Mouse (Mus musculus): ENCODE results near the gene Gm20721. TPM values are rescaled to one million over a fixed set of nuclear protein-coding genes. Genes with fewer than 3 reads are reported as not detected.
"Not testable (repeated sequence)": the region's sequence is repeated elsewhere in the genome, so short reads cannot be mapped to it uniquely, and the experiment has no call there.

Gene Gm20721
- total RNA-seq, 2 experiments from 2014 or later = 0.61 TPM; not detected in 1

DNA sequence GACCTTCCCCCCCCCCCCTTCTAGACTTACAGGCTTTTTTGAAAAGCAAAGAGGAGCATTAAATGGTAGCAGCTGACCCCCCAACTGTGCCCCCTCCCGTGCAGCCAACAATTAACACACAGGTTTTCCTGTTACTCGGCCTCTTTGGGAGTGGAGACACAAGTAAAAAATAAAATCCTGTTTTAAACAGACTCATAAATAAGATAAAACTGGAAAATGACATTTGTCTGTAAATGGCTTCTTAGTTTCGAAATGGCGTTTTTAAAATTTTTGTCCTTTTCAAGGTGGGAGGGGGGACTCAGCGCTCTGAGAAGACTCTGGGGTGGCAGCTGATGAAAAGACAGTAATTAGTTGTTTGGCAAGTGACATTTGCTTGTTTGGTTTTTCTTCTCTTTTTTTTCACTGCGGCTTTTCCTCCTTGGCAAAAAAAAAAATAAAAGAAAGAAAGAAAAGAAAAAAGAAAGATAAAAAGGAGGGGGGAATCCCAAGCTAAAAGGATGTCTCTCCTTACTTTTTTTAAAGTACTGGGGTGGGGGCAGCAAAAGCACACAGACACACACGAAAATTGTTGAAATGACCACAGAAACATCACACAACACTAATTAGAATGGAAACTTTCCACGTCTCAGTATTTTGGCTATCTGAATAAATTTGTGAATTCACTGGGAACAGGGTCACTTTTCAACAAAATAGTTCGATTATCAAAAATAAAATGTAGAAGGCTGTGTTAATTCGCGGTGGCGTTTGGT is 15.1 kb downstream of the Gm20721 start:
- ATAC-seq (replicated peaks; ENCODE audit: low FRiP score, poor library complexity, severe bottlenecking) = no peak

- ATAC-seq (replicated peaks; ENCODE audit: low FRiP score, poor library complexity, severe bottlenecking) = peak; percentile 49; the same call in 1 of the 2 replicates
Observed at GRCm38 (mm10) chr2:174330616-174331191, 15.8 kb downstream of the Gm20721 start.

DNA sequence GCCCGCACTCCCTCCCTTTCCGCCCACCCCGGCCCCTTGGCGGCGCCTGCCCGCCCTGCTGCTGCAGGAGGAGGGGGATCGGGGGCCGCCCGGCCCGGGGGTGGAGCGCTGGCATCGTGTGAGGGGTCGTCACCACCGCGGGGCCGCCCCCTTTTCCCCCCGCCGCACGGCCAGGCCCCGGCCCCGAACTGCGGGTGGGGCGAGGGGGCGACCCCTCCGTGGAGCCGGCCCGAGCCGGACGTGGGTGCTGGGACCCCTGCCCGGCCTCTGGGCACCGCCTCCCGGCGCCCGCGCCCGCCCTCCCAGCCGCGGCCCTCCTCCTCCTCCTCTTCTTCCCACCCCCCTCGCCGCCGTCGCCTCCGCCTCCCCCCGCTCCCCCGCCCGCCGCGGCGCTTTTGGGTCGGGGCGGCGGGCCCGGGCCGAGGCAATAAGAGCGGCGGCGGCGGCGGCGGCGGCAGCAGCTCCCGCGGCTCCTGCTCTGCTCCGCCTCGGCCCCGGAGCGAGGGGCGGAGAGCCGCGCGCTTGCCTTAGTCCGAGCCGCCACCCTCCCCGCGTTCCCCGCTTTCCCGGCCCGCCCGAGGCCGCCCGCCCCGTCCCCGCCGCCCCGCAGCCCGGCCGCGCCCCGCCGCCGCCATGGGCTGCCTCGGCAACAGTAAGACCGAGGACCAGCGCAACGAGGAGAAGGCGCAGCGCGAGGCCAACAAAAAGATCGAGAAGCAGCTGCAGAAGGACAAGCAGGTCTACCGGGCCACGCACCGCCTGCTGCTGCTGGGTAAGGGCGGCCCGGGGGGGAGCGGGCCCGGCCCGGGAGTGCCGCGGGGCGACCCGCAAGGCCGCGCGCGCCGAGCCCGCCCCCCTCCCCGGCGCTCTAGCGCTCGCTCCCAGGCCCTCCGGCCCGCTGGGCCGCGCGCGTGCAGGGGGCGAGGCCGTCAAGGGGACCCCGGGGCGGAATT is 16.6 kb downstream of the Gm20721 start:
- peak; percentile 40; the same call in 1 of the 2 replicates for ATAC-seq (replicated peaks; ENCODE audit: low FRiP score, poor library complexity, severe bottlenecking)

- no peak for ATAC-seq (replicated peaks; ENCODE audit: low FRiP score, poor library complexity, severe bottlenecking)
Observed at GRCm38 (mm10) chr2:174328926-174329662, 17.4 kb downstream of the Gm20721 start.

GRCm38 (mm10) chr2:174328358-174328905 is 18.1 kb downstream of the Gm20721 start:
- no peak for ATAC-seq (replicated peaks; ENCODE audit: low FRiP score, poor library complexity, severe bottlenecking)

DNA sequence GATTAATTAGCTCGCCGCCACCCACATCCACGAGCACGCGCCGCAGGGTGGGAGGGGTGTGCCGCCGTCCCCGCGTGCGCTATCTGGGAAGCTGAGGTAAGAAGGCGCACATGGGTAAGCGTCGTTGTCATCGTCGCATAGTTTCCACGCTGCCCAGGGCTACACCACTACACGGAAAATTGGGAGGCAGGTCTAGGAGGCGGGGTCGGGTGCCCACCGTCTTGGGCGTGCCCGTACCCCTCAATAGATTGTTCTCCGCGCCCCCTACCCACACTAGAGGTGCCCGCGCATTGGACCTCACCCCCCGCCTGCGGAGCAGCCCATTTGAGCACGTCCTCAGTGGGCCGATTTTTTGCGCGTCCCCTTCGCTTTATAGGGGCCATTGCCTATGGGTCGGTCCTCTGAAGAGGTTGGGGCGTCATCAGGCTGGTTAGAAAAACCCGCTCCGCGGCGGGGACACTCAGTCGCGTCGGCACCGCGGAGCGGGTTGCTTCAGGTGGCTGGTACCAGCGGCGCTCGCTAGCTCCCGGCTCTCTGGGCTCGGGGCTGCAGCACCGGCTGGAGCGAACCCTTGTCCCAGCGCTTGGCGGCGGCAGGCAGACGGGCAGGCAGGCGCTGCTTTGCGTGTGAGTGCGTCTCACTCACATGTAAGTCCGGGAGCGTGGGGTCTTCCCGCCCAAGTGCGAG is 19.1 kb downstream of the Gm20721 start:
- ATAC-seq (replicated peaks; ENCODE audit: low FRiP score, poor library complexity, severe bottlenecking) = peak; percentile 72

- ATAC-seq (replicated peaks; ENCODE audit: low FRiP score, poor library complexity, severe bottlenecking) = no peak
Observed at GRCm38 (mm10) chr2:174326481-174326880, 20.0 kb downstream of the Gm20721 start.

DNA sequence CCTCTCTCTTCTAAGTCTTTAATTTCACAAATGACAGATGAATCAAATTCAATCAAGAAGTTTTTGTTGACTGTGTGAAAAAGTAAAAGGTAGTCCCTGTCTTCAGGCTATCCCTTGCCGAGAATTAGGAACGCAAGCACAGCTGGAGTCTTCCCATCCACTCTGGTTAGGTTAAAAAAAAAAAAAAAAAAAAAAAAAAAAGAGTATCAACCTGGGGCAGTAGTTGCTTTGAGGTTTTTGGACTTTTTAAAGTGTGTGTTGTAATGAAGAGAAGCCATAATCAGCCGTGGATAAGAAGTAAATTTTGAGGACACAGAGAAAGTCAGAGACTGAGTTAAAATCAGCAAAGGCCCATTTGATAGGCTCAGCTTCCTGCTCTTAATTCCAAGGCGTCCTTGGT is 20.5 kb downstream of the Gm20721 start:
- ATAC-seq (replicated peaks; ENCODE audit: low FRiP score, poor library complexity, severe bottlenecking) = no peak

DNA sequence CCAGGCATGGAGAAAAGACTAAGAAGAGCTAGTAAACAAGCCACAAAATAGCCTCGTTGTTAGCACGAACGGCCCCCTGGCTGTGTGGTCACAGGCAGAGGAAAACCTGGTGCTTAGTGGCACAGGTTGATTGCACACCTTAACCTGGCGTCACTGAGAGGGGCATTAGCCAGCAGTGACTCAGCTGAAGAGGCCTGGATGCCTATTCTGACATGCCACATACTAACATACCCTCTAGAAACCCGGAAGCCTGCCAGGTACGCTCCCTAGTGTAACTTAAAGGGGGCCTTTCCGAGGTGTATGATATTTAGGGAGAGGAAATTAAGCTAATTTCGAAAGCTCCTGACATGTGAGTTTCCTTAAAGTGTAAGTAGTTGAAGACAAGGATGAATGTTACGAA is 29.9 kb downstream of the Gm20721 start:
- ATAC-seq (replicated peaks; ENCODE audit: low FRiP score, poor library complexity, severe bottlenecking) = no peak

DNA sequence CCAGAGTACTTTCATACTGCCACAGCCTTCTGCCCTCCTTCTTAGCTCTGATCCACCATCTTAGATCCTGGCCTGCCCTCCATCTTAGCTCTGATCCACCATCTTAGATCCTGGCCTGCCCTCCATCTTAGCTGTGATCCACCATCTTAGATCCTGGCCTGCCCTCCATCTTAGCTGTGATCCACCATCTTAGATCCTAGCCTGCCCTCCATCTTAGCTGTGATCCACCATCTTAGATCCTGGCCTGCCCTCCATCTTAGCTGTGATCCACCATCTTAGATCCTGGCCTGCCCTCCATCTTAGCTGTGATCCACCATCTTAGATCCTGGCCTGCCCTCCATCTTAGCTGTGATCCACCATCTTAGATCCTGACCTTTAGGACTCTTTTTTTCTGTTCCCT is 31.1 kb downstream of the Gm20721 start:
- ATAC-seq (replicated peaks; ENCODE audit: low FRiP score, poor library complexity, severe bottlenecking) = not testable (repeated sequence)

GRCm38 (mm10) chr2:174312661-174313060 is 33.9 kb downstream of the Gm20721 start:
- ATAC-seq (replicated peaks; ENCODE audit: low FRiP score, poor library complexity, severe bottlenecking) = no peak

DNA sequence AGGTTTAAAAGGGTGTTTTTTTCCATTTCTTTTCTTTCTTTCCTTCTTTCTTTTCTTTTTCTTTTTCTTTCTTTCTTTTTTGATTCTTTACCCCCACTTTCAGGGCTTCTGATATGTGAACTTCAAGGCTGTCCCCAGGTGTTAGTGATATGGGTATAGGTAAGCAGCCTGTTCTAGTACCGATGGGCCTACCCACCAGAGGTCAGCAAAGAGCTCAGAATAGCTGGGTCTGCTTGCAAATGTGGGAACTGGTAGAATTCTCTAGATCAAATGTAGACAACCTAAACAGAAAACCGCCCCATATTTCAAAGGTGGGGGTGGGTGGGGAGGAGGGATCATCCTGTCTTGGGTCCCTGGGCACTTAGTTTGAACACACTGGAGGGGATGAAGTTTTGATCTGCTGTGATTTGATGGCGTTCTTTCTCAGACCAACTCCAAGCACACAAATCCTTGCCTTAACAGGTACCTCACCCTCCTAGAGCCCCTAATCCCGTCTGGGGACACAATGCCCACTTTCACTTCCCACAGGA is 34.3 kb downstream of the Gm20721 start:
- peak; percentile 70 for ATAC-seq (replicated peaks; ENCODE audit: low FRiP score, poor library complexity, severe bottlenecking)

- ATAC-seq (replicated peaks; ENCODE audit: low FRiP score, poor library complexity, severe bottlenecking) = no peak
Observed at GRCm38 (mm10) chr2:174311613-174312012, 34.9 kb downstream of the Gm20721 start.

DNA sequence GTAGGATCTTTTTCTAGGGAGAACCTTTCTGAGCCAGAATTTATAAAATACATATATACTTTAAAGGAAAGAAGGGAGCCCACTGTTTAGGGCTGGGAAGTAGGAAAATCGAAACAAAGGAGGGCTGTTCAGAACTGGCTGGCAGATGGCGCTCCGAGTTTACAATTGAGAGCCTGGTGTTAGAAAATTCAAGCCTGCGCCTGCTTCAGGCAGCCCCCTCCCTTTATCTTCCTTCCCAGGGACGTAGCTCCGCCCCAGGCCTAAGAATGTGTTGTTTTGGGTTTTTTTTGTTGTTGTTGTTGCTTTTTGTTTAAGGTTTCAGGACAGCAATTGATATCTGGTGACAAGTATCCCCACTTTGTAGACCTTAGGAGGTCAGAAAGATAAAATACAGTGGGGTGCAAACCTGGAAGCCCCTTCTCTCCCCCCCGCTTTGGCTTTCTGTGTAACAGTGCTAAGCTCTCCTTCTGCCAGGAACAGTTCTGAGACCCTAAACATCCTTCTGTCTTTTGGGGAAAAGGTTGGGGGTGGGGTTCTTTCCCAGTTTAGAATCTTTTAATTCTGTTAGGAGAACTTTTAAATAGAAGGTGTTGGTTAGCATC is 35.5 kb downstream of the Gm20721 start:
- ATAC-seq (replicated peaks; ENCODE audit: low FRiP score, poor library complexity, severe bottlenecking) = no peak

GRCm38 (mm10) chr2:174307903-174308302 is 38.6 kb downstream of the Gm20721 start:
- ATAC-seq (replicated peaks; ENCODE audit: low FRiP score, poor library complexity, severe bottlenecking) = no peak

- ATAC-seq (replicated peaks; ENCODE audit: low FRiP score, poor library complexity, severe bottlenecking) = no peak
Observed at GRCm38 (mm10) chr2:174305646-174306045, 40.9 kb downstream of the Gm20721 start.

- ATAC-seq (replicated peaks; ENCODE audit: low FRiP score, poor library complexity, severe bottlenecking) = no peak
Observed at GRCm38 (mm10) chr2:174302526-174302925, 44.0 kb downstream of the Gm20721 start.

DNA sequence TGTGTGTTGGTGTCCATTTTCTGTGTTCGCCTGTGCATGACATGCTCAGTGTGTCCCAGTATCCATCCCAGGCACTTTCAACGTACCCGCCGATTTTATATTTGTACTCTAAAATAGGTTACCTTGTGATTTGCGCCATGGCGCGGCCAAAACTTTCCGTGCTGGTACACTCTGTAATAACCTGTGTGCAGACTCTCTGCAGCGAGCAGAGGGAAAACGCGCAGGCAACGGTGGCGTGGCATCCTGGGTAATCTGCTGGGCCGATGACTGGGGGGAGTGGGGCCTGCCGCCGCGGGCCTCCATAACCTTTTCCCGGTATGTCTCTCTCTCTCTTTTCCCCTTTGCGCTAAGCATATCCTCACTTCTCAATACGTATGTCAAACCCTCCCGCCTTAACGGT is 45.8 kb downstream of the Gm20721 start:
- ATAC-seq (replicated peaks; ENCODE audit: low FRiP score, poor library complexity, severe bottlenecking) = no peak
